Mouse (Mus musculus) heart, postnatal 10 days (tissue): Measurements from ENCODE around the gene 1700012B07Rik. TPM values are rescaled to one million over a fixed set of nuclear protein-coding genes. Genes with fewer than 3 reads are reported as not detected.

Experiments used
- DNase-seq, 2 experiments: peaks; one replicate each; pipeline ENCODE4 v3.0.0; 2021
- intact Hi-C: fragments of 180-260 bp; cut with DNase I; formaldehyde crosslinking; loops from one replicate; pipeline ENCODE4 v1.15.1; 2025
- total RNA-seq, 2 experiments: library from RNA; stranded (reverse); gene quantifications; 2 replicates each; pipeline ENCODE4 v1.2.3; 2021

1700012B07Rik gene
- total RNA-seq, 2 experiments from 2014 or later, result not detected

DNA sequence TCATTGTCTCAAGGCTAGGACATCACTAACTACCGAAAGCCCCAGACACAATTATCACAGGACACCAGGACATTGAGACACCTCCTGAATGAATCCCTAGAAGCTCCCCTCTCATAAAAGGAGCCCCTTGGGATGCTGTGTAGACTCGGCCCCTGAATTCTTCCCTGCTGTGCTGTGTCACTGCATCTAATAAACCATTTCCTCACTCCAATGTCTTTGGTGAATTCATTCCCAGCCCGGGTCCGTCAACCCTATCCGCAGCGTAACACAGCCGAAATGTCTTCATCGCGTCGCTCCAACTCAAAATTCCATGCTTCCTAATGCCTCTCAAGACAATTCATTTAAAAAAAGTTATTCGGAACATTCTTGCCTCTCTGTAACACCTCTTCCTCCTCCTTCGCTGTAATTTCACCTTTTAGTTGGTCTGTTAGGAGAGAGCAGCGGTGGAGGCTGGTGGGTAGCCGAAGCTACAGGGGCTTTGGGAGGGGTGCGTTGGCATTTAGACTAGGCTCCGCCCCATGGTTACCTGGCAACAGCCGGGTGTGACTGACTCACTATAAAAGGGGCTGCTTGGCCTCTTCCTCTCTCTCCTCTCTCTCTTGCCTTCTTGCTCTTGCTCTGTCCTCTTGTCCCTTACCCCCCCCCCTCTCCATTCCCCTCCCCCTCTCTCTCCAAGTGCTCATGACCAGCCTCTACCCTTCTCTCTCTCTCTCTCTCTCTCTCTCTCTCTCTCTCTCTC is 25.6 kb upstream of the 1700012B07Rik start:
- no peak for DNase-seq
- intact Hi-C loops, result no loop called here

DNA sequence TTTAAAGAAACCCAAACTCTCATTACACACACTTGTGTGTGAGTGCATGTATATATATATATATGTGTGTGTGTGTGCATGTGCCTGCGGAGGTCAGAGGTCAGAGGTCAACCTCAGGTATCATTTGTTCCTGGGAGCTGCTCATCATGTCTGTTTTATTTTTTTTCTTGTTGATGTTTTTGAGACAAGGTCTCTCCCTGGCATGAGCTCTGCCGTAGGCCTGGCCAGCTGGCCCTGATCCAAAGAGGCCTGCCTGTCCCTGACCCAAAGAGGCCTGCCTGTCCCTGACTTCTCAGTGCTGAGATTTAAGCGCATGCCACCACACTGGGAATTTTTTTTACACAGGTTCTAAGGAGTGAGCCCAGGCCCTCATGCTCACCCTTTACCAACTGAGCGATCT is 24.1 kb upstream of the 1700012B07Rik start:
- DNase-seq, result no peak
- intact Hi-C loops, result no loop called here

DNA sequence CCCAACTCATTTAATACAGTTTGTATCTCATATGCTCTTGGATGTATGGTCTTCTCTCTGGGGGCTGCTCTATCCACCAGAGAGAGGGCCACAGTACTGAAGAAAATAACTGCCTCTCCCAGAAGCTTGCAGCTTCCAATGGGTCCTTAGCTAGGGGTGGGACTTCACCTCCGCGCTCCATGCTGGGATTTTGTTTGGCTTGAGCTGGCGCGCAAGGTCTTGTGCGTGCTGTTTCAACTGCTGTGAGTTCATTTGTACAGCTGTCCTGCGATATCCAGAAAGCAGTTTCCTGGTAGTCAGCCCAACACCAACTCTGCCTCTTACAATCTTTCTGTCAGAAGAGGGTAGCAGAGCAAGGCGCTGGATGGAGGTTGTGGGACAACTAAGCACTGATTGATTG is 18.5 kb upstream of the 1700012B07Rik start:
- DNase-seq, result no peak
- intact Hi-C loops, result no loop called here

DNA sequence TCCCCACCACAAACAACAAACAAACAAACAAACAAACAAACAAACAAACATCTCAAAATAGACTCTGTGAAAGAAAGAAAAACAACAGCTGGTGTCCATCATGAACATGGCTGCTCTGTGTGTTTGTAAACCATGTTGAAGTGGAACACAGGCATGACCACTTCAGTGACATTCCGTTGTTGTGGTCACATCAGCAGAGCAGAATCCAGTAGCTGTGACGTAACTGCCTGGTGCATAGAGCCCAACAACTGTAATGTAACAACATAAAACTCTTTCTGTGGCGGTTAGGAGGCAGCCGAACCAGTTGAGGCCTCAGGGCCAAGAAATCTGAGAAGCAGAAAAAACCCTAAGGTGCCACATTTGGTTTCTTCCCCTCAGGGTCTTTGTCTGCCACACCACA is 17.8 kb upstream of the 1700012B07Rik start:
- intact Hi-C loops, result no loop called here
- no peak for DNase-seq

DNA sequence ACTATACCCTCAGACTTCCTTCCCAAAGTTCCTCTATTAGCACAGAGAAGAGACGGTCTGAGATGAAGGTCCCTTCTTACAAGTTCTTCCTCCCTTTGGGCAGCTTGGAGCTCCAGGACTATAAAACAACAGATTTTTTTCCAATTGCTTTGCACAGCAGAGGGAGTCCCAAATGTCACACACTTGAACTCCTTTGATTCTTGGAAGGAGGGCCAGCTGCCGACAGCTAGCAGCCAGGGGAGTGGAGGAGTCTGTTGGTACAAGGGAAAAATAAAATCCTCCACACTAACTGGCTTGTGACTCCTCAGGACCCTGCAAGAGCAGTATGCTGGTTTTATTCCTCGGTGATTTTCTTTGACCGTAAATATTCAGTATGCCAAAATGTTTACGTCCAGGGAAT is 16.6 kb upstream of the 1700012B07Rik start:
- peak in 1 of 2 experiments; percentile 32 for DNase-seq
- intact Hi-C loops, result no loop called here

DNA sequence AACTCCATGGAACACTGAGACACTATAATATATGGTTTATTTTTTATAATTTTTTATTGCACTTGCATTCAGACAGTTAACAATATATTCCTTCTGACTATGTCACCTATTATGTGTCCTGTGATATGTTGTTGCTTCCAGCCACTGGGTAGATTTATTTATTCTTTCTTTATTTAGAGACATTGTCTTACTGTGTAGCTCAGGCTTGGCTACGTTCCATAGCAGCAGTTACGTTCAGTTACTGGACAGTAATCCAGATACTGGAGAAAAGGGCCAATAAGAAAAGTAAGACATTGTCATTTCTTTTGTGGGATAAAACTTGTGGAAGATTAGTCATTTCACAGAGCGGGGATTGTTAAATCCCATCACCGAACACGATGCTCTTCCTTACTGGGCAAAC is 2.5 kb upstream of the 1700012B07Rik start:
- DNase-seq, result no peak
- intact Hi-C loops, result no loop called here

DNA sequence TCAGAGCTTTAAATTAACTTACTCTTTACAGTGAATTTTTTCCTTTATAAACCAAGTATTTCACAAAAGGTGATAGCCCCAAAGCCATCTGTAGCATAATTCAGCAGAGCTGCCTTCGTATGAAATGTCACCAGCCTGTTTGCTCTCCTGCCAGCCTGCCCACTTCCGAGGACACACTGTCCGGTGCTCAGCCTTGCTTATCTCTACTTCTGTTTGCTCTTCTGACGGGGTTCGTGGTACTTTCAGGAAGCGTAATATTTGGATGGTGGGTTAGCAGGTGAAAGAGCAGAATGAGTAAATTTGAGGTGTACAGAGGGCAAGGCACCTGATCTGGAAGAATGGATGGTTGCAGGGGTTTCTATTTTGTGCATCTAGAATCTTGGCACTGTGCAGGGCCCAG is 5.6 kb downstream of the 1700012B07Rik start:
- DNase-seq, result no peak
- intact Hi-C loops, result no loop called here

DNA sequence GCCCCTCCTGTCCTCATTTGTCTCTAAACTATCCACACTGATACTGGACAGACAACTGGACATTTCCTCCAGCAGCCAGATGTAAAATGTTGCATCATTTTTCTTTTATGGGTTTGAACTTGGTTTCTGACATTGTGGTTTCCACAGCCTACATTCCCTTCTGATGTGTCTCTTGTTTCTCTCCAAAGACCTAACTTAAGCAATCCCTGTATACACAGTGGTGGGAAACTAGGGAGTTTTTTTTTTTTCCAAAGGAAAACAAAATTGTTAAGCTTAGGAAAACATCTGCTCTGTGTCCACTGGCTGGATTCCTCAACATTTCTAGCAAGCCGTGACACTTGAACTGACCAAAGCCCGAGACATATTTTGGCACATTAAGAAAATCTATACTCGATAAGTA is 10.4 kb downstream of the 1700012B07Rik start:
- intact Hi-C loops, result no loop called here

DNA sequence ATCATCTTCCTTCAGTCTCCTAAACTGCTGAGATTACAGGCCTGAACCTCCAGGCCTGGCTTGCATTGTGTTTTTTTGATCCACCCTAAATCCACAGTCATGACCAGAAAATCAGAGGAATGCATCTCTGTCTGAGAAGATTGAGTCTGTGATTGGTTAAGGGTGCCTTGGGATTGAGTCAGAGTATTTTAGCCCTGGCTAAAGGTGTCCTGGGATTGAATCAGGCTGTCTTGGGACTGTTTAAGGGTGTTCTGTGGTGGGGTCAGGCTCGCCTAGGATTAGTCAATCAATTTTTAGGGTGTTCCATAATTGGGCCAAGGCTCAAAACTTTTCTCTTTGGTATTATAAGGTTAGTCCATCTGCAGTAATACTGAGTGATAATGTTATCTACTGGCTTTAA is 10.9 kb downstream of the 1700012B07Rik start:
- DNase-seq, result no peak
- intact Hi-C loops, result no loop called here

More for the DNA sequence above, 10.4 kb downstream of the 1700012B07Rik start:
- no peak for DNase-seq

DNA sequence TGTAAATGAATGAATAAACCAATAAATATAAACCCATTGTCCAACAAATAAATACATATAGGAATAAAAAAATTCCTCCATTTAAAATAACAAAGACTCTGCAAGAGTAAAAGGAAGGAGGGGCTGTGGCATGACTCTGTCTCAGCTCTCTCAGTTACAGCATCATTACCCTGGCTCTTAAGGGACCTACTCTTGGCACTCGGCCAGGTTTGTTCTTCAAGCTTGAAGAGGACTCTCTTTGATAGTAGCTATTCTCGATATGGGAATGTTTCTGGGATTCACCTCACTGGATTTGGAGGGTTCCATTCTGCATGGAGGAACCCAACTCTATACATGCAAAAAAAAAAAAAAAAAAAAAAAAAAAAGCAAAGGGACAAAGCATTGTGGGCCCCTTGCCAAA is 16.1 kb downstream of the 1700012B07Rik start:
- intact Hi-C loops, result no loop called here
- peak in 1 of 2 experiments; percentile 33 for DNase-seq

DNA sequence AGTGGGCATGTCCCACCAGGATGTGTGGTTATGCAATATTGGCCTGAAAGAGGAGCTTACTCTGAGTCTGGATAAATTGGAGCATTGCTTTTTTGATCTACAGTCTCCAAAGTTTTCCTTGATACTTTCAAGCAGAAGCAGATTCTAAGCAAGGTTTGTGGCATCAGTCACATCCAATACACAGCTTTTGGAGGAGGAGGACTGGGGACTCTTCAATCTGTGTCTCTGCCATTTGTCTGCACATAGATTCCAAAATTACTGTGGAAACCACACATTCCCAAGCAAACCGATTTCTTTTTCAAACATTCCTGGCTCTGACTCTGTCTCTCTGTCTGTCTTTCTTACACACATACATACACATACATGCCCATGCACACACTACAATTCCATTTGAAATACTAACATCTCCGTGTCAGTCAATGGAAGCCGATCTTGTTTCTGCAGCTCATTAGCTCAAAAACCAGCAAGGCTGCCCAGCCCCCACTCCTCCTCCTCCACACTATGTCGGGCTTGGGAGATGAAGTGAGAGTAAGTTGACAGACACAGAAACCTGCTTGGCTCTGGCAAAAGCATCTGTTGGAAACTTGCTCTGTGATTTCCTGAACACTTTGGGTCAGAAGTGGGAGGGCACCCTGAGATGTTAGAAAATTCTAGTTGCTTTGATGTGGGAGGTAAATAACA is 18.5 kb downstream of the 1700012B07Rik start:
- no peak for DNase-seq
- intact Hi-C loops, result no loop called here

DNA sequence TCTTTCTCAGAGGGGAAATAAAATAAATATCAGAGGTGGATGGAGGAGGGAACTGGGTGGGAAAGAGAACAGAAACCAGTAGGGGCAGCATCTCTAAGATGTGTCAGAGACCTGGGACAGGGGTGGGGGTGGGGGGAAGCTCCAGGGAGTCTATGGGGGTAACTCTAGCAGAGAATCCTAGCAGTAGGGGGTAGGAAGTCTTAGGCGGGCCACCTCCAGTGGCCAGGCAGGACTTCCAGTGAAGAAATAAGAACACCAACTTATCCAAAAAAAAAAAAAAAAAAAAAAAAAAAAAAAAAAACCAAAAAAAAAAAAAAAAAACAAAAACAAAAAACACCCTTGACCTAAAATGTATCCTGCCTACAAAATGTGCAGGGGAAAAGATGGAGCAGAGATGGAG is 26.3 kb downstream of the 1700012B07Rik start:
- intact Hi-C loops, result no loop called here
- no peak for DNase-seq

DNA sequence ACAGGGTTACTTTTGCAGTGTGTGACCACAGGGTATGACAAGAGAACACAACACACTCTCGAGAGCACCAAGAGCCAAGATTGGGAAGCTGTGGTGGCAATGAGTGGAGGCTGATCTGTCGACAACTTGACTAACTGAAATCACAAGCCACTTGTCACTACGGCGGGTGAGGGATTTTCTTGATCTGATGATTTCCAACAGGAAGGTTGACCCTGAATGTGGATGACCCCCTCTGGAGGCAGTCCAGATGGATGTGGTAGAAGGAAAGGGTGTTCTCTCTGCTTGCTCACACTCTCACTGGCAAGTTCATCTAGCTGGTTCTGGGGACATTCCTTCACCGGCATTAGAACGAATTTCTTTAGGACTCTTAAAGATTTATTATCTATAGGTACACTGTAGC is 30.3 kb downstream of the 1700012B07Rik start:
- intact Hi-C loops, result no loop called here
- no peak for DNase-seq

DNA sequence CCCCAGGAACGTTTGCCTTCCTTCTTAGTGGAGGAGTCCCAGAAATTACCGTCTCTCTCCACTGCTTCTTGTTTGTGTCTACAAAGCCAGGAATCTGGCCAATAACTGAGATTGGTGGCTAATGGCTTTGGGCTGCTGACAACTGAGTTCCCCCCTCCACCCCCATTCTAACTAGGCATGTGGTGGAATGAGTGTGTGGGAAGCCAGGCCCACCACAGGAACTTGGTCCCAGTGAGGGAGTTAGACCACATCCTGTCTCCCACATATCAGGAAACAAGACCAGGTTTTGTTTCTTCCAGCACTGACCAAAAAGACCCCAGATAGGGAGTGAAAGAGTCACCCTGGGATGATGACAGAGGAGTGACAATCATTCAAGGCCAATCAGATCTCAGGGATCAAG is 32.3 kb downstream of the 1700012B07Rik start:
- intact Hi-C loops, result no loop called here
- DNase-seq, result no peak

DNA sequence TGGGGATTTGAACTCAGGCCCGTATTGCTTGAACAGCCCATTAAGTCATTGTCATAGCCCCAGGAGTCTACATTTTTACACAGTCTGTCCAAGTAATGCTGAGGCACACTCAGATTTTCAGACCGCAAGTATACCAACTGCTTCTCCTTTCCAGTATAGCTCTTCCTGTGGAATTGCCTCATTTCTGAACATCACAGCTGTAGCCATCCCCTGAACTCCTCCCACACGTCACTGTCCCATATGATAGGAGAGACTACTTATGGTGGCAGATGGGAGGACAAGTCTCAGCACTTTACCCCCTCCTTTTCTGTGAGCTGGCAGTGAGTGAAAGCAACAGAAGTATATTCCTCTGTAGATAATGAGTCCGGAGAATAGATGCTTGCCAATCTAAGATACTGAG is 34.3 kb downstream of the 1700012B07Rik start:
- intact Hi-C loops, result no loop called here
- DNase-seq, result no peak

DNA sequence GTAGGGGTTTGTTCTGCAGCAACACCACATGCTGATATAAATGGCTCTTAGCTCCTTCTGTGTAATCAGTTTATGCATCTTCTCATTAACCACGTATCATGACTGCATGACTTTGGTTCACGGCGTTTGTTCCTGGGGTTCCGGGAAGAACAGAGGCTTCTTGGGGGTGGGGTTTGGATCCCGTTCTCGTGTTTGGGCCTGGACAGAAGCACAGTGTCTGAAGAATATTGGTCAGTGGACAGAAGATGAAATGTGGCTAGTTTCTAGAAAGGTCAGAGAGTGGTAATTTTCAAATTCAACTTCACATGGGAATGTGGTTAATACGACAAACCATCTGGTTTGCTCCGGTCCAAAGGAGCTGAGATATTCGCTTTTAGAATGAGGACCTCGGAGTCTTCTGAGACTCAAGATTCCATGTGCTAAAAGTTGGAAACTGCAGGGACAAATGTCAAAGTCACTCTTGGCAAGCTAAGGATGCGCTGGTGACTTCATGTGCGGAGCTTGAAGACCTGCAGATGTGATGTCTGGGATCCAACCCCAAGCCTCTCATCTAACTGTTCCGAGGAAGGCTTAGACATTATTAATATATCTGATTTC is 35.3 kb downstream of the 1700012B07Rik start:
- DNase-seq, result peak; percentile 45 to 47

DNA sequence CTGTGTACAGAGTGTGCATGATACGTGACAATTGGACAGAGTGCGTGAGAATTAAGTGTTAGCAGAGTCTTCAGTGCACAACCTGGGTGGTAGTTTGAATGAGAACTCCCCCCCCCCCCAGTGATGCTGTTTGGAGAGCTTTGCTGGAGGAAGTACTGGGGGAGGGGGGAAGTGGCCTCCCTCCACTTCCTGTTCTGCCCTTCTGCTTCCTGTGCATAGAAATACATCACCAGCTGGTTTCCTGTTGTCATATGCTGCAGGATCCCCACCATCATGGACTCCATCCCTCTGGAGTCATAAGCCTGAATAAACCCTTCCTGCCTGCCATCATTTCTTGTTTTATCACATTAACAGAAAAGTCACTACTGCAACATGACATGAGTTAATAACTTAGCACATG is 35.9 kb downstream of the 1700012B07Rik start:
- no peak for DNase-seq

More for the DNA sequence above, 35.3 kb downstream of the 1700012B07Rik start:
- intact Hi-C loops, result no loop called here

DNA sequence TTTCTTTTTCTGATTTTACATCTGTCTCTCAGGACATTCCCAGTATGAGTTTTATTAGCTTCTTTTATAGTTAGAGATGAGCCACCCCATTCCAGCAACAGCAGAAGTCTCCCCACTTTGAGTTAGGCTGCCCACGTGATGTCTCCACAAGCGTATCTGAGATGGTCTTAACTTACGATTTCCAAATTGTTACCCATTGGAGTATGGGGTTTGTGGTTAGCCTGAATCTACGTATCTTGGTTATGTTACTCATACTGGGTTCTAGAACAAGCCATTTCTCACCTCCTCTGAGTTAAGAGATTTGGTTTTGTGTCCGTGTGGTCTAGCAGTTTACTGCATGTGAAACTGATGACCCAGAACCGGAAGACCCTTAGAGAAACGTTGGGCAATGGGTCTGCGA is 37.6 kb downstream of the 1700012B07Rik start:
- DNase-seq, result no peak
- intact Hi-C loops, result no loop called here

More for the DNA sequence above, 35.9 kb downstream of the 1700012B07Rik start:
- intact Hi-C loops, result no loop called here

DNA sequence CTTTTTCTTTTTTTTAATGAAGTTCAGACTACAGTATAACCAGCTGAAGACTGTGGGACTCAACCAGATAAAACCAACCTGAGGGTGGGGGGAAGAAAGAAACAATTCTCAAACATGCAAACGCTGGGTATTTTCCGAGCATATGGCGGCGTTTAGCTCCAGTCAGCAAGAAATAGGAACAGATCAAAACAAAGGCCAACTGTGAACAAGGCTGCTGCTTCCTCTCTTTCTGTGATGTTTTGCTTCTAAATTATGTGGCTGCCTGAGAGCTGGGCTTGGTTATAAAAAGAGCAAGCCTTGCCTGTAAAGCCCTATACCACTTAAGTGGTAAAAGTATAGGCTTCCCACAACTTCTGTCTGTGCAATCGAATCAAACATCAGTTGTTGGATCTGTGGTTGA is 42.5 kb downstream of the 1700012B07Rik start:
- DNase-seq, result no peak
- intact Hi-C loops, result no loop called here

DNA sequence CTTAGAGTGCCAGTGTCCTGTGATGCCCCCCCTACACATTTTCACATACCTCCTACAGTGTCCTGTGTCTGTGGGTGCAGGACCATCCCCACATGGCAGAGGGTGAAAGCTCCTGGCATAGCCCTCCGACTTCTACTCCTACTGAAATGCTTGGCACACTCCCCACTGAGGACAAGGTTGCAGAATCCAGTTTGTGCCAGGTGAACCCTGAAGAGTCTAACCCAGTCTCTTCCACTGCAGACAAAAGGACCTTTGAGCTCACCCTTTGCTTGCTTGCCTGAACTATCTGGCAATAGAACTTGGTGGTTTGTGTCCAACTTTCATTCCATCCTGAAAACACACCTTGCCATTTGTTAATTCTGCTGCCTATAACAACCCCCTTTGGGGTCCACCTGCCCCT is 56.5 kb downstream of the 1700012B07Rik start:
- DNase-seq, result no peak
- intact Hi-C loops, result no loop called here

DNA sequence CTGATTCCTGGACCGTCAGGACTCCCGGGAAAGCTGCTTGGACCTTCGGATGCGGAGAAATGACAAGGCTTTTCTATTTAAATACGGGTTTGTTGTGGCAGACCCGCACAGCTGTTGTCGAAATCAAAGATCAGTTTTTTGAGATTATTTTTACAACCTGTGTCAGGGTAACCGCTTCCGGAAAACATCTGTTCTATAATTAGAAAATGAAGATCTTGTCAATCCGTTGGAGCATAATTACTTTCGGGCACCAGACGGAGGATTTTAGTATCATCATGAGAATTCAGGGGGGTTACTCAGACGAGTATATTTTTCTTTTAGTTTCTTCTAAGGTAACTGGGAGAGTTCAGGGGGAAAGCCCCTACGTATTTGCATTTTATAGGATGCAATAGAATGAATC is 57.7 kb downstream of the 1700012B07Rik start:
- intact Hi-C loops, result no loop called here
- no peak for DNase-seq

DNA sequence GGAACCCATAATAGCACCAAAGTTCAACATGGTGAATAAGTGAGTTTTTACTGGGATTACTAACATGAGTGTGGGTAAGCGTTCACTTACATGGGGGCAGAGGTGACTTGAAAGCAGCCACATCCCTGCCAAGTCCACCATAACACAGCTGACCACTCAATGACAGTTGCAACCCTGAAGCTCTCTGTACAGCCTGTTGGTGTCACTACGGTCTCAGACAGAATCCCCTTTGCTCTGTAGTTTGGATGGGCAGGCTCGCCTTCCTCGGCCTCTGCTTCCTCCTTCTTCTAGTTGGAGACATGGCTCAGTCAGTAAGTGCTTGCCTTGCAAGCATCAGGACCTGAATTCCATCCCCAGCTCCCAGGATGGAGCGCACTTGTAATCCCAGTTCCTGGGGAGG is 58.8 kb downstream of the 1700012B07Rik start:
- intact Hi-C loops, result no loop called here
- DNase-seq, result no peak
